Mouse (Mus musculus): ENCODE results near the gene Ggta1. TPM values are rescaled to one million over a fixed set of nuclear protein-coding genes. Genes with fewer than 3 reads are reported as not detected.

Ggta1 gene
- polyA plus RNA-seq (2012; rRNA removed) = 3.4 and 3.7 TPM in 2 replicates

DNA sequence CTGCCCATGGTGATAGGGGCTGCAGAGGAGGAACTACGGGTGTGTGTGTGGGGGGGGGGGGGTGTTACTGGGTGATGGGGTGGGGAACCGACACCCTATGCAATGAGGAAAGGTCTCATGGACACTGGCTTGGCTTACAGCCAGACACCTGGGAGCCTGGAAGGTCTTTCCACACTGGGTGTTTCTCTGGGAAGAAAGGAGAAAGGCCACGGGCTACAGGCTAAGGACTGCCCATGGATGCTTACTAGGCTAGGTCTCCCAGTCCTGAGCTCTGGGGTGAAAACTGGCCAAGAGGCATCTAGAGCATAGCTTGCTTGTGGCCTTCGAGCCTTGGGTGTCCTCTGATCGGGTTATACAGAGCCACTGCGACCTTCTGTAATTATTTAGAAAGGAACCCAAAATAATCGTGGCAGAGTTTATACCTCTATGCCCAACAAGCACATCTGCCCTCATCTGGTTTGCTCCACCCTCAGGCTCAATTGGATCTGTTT is at the start of gene Ggta1:
Ggta1 (minus strand) TSS at position 441 of the 491 bp plus-strand sequence.
- no peak for TF ChIP-seq POLR2A (IDR thresholded peaks at IDR 0.05; ENCODE audit: extremely low read depth, insufficient read depth, low read length)
- no peak for TF ChIP-seq CTCF (IDR thresholded peaks at IDR 0.05; ENCODE audit: extremely low read depth, insufficient read depth, low read length)
- H3K27ac ChIP-seq (ENCODE audit: insufficient read depth, low read length) = peak within 1 kb of the TSS; percentile 59; the same call in 1 of the 2 replicates
- 0 out of 2 replicates have a peak, but pooled peaks cover 1% of the 10 kb centered on the region for H3K4me1 ChIP-seq (ENCODE audit: control insufficient read depth, insufficient read depth, low read length)
- peak within 1 kb of the TSS; percentile 48 for H3K4me3 ChIP-seq (ENCODE audit: insufficient read depth, low read length)

GRCm38 (mm10) chr2:35512226-35512625 is 49.2 kb upstream of the Ggta1 start:
- TF ChIP-seq CTCF (IDR thresholded peaks at IDR 0.05; ENCODE audit: extremely low read depth, insufficient read depth, low read length) (0 out of 2 replicates have a peak, but pooled peaks have one; percentile 2), POLR2A (IDR thresholded peaks at IDR 0.05; ENCODE audit: extremely low read depth, insufficient read depth, low read length) (no peak)
- Histone ChIP-seq H3K27ac (ENCODE audit: insufficient read depth, low read length) (no peak overlapping the region), H3K4me1 (ENCODE audit: control insufficient read depth, insufficient read depth, low read length) (peaks cover 3% of the 10 kb centered on the region), H3K4me3 (ENCODE audit: insufficient read depth, low read length) (no peak overlapping the region)

- TF ChIP-seq CTCF (IDR thresholded peaks at IDR 0.05; ENCODE audit: extremely low read depth, insufficient read depth, low read length) (no peak), POLR2A (IDR thresholded peaks at IDR 0.05; ENCODE audit: extremely low read depth, insufficient read depth, low read length) (no peak)
Observed at GRCm38 (mm10) chr2:35510920-35511319, 47.9 kb upstream of the Ggta1 start.

GRCm38 (mm10) chr2:35509888-35510287 is 46.9 kb upstream of the Ggta1 start:
- Histone ChIP-seq H3K27ac (ENCODE audit: insufficient read depth, low read length) (no peak overlapping the region), H3K4me3 (ENCODE audit: insufficient read depth, low read length) (no peak overlapping the region), H3K4me1 (ENCODE audit: control insufficient read depth, insufficient read depth, low read length) (peaks cover 5% of the 10 kb centered on the region)
- TF ChIP-seq CTCF (IDR thresholded peaks at IDR 0.05; ENCODE audit: extremely low read depth, insufficient read depth, low read length) (no peak), POLR2A (IDR thresholded peaks at IDR 0.05; ENCODE audit: extremely low read depth, insufficient read depth, low read length) (no peak)

More at GRCm38 (mm10) chr2:35510920-35511319, 47.9 kb upstream of the Ggta1 start:
- no peak overlapping the region for H3K27ac ChIP-seq (ENCODE audit: insufficient read depth, low read length)
- peaks cover 5% of the 10 kb centered on the region for H3K4me1 ChIP-seq (ENCODE audit: control insufficient read depth, insufficient read depth, low read length)
- H3K4me3 ChIP-seq (ENCODE audit: insufficient read depth, low read length) = no peak overlapping the region

DNA sequence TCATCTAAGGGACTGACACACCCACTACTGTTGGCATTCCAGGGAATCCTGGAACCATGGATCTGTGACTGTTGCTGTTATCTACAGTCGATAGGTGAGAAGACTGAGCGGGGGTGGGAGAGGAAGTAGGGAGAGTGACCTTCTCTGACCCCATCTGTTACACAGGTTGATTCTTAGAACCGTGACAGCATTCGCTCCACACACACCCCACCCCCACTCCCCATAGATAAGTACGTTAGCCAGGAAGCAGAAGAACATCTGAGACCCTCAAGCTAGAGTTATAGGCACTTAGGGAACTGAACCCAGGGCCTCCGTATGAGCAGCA is 46.3 kb upstream of the Ggta1 start:
- Histone ChIP-seq H3K4me1 (ENCODE audit: control insufficient read depth, insufficient read depth, low read length) (peaks cover 5% of the 10 kb centered on the region), H3K27ac (ENCODE audit: insufficient read depth, low read length) (no peak overlapping the region), H3K4me3 (ENCODE audit: insufficient read depth, low read length) (no peak overlapping the region)
- no peak for TF ChIP-seq POLR2A (IDR thresholded peaks at IDR 0.05; ENCODE audit: extremely low read depth, insufficient read depth, low read length)
- no peak for TF ChIP-seq CTCF (IDR thresholded peaks at IDR 0.05; ENCODE audit: extremely low read depth, insufficient read depth, low read length)

- Histone ChIP-seq H3K4me3 (ENCODE audit: insufficient read depth, low read length) (no peak overlapping the region), H3K27ac (ENCODE audit: insufficient read depth, low read length) (peak overlapping the region; percentile 7; the same call in 1 of the 2 replicates), H3K4me1 (ENCODE audit: control insufficient read depth, insufficient read depth, low read length) (peaks cover 5% of the 10 kb centered on the region)
- TF ChIP-seq POLR2A (IDR thresholded peaks at IDR 0.05; ENCODE audit: extremely low read depth, insufficient read depth, low read length) = no peak
- TF ChIP-seq CTCF (IDR thresholded peaks at IDR 0.05; ENCODE audit: extremely low read depth, insufficient read depth, low read length) = no peak
Observed at GRCm38 (mm10) chr2:35508597-35509342, 45.7 kb upstream of the Ggta1 start.

DNA sequence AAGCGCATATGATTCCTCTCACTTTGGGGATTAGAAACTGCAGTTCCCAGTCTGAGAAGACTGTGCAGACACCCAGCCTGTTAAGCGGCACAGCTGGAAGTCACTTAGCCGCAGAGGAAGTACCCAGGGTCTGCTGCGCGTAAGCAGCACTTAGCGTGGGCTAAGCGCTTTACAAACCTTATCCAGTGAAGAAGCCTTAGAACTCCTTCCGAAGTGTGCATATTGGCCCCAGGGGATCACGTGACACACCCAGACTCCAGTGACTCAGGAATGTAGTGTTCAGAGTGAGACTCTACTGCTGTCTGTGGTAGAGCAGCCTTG is 44.1 kb upstream of the Ggta1 start:
- H3K27ac ChIP-seq (ENCODE audit: insufficient read depth, low read length) = no peak overlapping the region
- H3K4me3 ChIP-seq (ENCODE audit: insufficient read depth, low read length) = no peak overlapping the region
- peaks cover 5% of the 10 kb centered on the region for H3K4me1 ChIP-seq (ENCODE audit: control insufficient read depth, insufficient read depth, low read length)
- no peak for TF ChIP-seq POLR2A (IDR thresholded peaks at IDR 0.05; ENCODE audit: extremely low read depth, insufficient read depth, low read length)
- no peak for TF ChIP-seq CTCF (IDR thresholded peaks at IDR 0.05; ENCODE audit: extremely low read depth, insufficient read depth, low read length)

DNA sequence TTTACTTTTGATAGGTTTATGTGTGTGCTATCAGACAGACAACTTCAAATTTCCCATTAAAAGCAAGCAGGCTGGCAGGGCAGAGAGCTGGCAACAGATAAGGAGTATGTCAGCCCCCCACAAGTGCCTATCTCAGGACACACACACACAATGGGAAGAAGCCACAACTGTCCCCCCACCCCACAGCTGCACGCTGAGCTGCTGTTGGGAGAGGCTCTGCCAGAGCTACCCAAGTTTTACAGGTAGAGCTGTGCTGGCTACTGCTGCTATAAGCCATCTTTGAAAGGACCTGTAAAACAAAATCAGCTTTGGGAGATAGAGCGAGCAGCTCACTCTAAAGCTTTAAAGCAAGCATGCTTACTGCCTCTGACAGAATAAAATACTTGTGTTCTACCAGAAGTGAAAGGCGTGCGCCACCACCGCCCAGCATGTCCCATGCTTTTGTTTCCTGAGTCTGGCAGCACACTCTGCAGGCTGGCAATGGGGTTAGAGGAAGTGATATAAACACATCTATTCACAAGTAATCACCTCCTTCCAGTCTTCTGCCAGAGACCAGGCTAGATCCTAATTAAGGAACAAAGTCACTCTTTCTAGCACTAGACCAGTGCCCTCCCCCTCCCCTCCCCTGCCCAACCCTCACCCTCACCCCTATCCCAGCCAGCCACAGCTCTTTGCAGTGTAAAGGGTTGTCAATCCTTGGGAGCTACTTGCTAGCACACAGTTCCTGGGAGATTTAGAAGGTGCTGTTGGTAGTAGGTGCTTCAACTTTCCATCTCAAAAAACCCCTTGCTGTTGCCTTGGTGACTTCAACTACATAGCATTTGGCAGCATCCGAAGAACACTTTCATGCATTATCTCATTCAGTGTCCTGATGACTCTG is 43.5 kb upstream of the Ggta1 start:
- Histone ChIP-seq H3K27ac (ENCODE audit: insufficient read depth, low read length) (no peak overlapping the region), H3K4me3 (ENCODE audit: insufficient read depth, low read length) (no peak overlapping the region), H3K4me1 (ENCODE audit: control insufficient read depth, insufficient read depth, low read length) (peaks cover 5% of the 10 kb centered on the region)
- TF ChIP-seq POLR2A (IDR thresholded peaks at IDR 0.05; ENCODE audit: extremely low read depth, insufficient read depth, low read length) = no peak

DNA sequence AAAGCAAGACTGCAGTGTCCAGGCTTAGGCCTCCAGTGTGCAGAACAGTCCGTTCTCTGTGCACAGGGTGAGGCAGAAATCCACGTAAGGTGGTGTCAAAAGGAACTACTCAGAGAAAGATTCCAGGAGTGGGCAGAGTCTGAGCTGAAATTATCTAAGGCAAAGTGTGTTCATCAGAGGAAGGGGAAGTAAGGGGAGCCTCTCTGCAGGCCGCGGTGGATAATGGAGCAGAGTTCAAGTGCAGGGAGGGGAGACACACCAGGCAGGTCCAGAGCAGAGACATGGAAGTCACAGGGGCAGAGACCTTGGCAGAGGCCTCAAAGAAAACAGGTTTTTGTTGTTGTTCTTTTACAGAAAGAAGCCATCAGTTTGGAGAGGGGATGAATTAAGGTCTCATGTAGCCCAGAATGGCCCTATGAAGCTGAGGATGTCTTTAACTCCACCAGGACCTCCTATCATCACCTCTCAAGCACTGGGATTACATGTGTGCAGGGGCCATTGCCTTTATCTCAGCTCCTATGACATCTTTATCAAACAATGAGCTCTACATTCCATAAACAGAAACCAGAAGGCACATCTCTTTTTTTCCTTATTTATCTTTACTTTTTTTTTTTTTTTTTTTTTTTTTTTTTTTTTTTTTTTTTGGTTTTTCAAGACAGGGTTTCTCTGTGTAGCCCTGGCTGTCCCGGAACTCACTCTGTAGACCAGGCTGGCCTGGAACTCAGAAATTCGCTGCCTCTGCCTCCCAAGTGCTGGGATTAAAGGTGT is 42.7 kb upstream of the Ggta1 start:
- TF ChIP-seq POLR2A (IDR thresholded peaks at IDR 0.05; ENCODE audit: extremely low read depth, insufficient read depth, low read length) (no peak), CTCF (IDR thresholded peaks at IDR 0.05; ENCODE audit: extremely low read depth, insufficient read depth, low read length) (no peak)
- Histone ChIP-seq H3K4me1 (ENCODE audit: control insufficient read depth, insufficient read depth, low read length) (peaks cover 5% of the 10 kb centered on the region), H3K4me3 (ENCODE audit: insufficient read depth, low read length) (no peak overlapping the region), H3K27ac (ENCODE audit: insufficient read depth, low read length) (no peak overlapping the region)
